Mouse (Mus musculus) testis, adult 2 months (tissue): ENCODE measurements around the gene Uvrag.

ENCODE experiments used
- CTCF ChIP-seq: fragments of 200-500 bp; IDR thresholded peaks from 2 replicates; pipeline ENCODE4 v1.5.1; 2012; ENCODE audit warnings: low read depth, mild to moderate bottlenecking, inconsistent platforms, low read length, moderate library complexity; ENCODE audit not compliant: control insufficient read depth, insufficient read depth, insufficient replicate concordance
- POLR2A ChIP-seq: fragments of 200-500 bp; IDR thresholded peaks from 2 replicates; pipeline ENCODE4 v1.6.1; 2012; ENCODE audit warnings: low read depth, mild to moderate bottlenecking, inconsistent platforms, low read length, moderate library complexity; ENCODE audit not compliant: control insufficient read depth

DNA sequence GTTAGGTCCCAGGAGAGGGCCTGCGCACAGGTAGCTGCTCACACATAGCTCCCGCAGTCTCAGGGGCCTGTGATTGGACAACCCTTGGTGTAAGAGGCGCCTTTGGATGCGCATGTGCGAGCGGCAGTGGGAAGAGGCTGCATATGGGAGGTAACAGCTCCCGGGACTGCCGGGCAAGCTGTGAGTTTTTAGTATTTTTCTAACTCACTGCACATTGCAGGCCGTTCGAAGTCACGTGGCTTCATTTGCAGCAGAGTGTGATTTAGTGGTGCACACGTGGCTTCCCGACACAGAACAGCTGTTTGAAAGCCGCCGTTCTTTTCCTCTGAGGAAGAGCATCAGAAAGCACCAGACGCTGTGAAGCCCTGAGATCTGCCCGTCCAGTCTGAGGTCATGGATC, 125.5 kb downstream of the Uvrag start:
- TF ChIP-seq CTCF, result no peak
- TF ChIP-seq POLR2A, result no peak
